Mouse (Mus musculus) thymus, adult 2 months (tissue): Measurements from ENCODE around the gene 4930404N11Rik. TPM values are rescaled to one million over a fixed set of nuclear protein-coding genes. Genes with fewer than 3 reads are reported as not detected.
A peak's percentile ranks its signal among the peaks of the same experiment; 100 is the strongest.

Experiments used
- DNase-seq: peaks from one replicate; pipeline ENCODE4 v3.0.0; 2021
- H3K27ac ChIP-seq: fragments of 200-500 bp; 2 replicates; pipeline ENCODE4 v1.5.1; 2012; ENCODE audit warnings: low read length, control low read depth; ENCODE audit not compliant: control insufficient read depth, insufficient read depth
- H3K27me3 ChIP-seq: fragments of 200-500 bp; 2 replicates; pipeline ENCODE4 v1.6.1; 2012; ENCODE audit warnings: mild to moderate bottlenecking, low read length, moderate library complexity, mixed read lengths; ENCODE audit not compliant: control insufficient read depth, insufficient read depth
- H3K36me3 ChIP-seq: fragments of 200-500 bp; 2 replicates; pipeline ENCODE4 v1.6.1; 2012; ENCODE audit warnings: mild to moderate bottlenecking, low read length, moderate library complexity; ENCODE audit not compliant: control insufficient read depth, insufficient read depth
- H3K4me1 ChIP-seq: fragments of 200-500 bp; replicated peaks from 2 replicates; pipeline ENCODE4 v1.6.1; 2012; ENCODE audit warnings: low read length; ENCODE audit not compliant: control insufficient read depth, insufficient read depth
- H3K4me3 ChIP-seq: fragments of 200-500 bp; 2 replicates; pipeline ENCODE4 v1.5.1; 2012; ENCODE audit warnings: mild to moderate bottlenecking, low read length, control low read depth, moderate library complexity; ENCODE audit not compliant: control insufficient read depth, insufficient read depth
- CTCF ChIP-seq: fragments of 200-500 bp; IDR thresholded peaks from 2 replicates; pipeline ENCODE4 v1.5.1; 2012; ENCODE audit warnings: mild to moderate bottlenecking, control low read depth, low read length, moderate library complexity, borderline replicate concordance; ENCODE audit not compliant: control insufficient read depth, poor library complexity, insufficient read depth; ENCODE audit errors: extremely low read depth
- POLR2A ChIP-seq: fragments of 200-500 bp; IDR thresholded peaks from 2 replicates; pipeline ENCODE4 v1.6.1; 2012; ENCODE audit warnings: mild to moderate bottlenecking, low read length, control low read depth, moderate library complexity; ENCODE audit not compliant: control insufficient read depth, poor library complexity, insufficient read depth; ENCODE audit errors: extremely low read depth
- WGBS: fragments of 180-500 bp; shearing (Covaris S2); methylation state at CpG from one replicate; pipeline ENCODE4 v1.1.7; 2018; 5-methylcytosine and 5-hydroxymethylcytosine counted together
- polyA plus RNA-seq: library from polyadenylated mRNA; depleted of rRNA; stranded (reverse); fragments of >200 nt; gene quantifications from 2 replicates; pipeline ENCODE4 v1.2.3, GENCODE M21; 2012

The 4930404N11Rik gene
- polyA plus RNA-seq, 1 experiment = 12.7 TPM

GRCm38 (mm10) chr10:81383802-81384604 lies 18.4 kb upstream of the 4930404N11Rik start, which contains the start of the genes Dohh and Gm48551:
Gene Dohh, plus strand, starts transcription at chr10:81384428.
Gene Gm48551, plus strand, starts transcription at chr10:81384466.
- peak; percentile 96 for DNase-seq
- 8% methylated on average over 54 of the region's 54 CpGs for WGBS
- Histone ChIP-seq H3K36me3 (peaks cover 10% of the 10 kb centered on the region), H3K27ac (peak within 1 kb of the TSS; percentile 17), H3K4me3 (peak within 1 kb of the TSS; percentile 68), H3K27me3 (no peaks in the 10 kb centered on the region), H3K4me1 (peaks cover 24% of the 10 kb centered on the region)
- TF ChIP-seq CTCF (no peak; the same call in 1 of the 2 replicates), POLR2A (peak; percentile 72; the same call in 1 of the 2 replicates)

GRCm38 (mm10) chr10:81382039-81382438 lies 16.4 kb upstream of the 4930404N11Rik start:
- Histone ChIP-seq H3K36me3 (peaks cover under 1% of the 10 kb centered on the region; the same call in 1 of the 2 replicates), H3K4me3 (no peak overlapping the region), H3K4me1 (peaks cover 34% of the 10 kb centered on the region), H3K27me3 (no peaks in the 10 kb centered on the region), H3K27ac (peak overlapping the region; percentile 6; the same call in 1 of the 2 replicates)
- TF ChIP-seq POLR2A (no peak), CTCF (no peak)
- DNase-seq = no peak
- 4% methylated on average over 5 of the region's 5 CpGs for WGBS

- TF ChIP-seq POLR2A = no peak
- TF ChIP-seq CTCF = no peak
- Histone ChIP-seq H3K4me3 (no peak overlapping the region), H3K27ac (no peak overlapping the region), H3K27me3 (no peaks in the 10 kb centered on the region), H3K4me1 (peaks cover 32% of the 10 kb centered on the region), H3K36me3 (no peaks in the 10 kb centered on the region)
- WGBS = 75% methylated on average over 6 of the region's 6 CpGs
- DNase-seq = no peak
These were observed 14.3 kb upstream of the 4930404N11Rik start for GRCm38 (mm10) chr10:81379809-81380378.

GRCm38 (mm10) chr10:81379183-81379553 lies 13.6 kb upstream of the 4930404N11Rik start:
- WGBS = 61% methylated on average over 3 of the region's 3 CpGs
- DNase-seq = no peak
- Histone ChIP-seq H3K4me1 (peaks cover 28% of the 10 kb centered on the region), H3K36me3 (no peaks in the 10 kb centered on the region), H3K4me3 (peak overlapping the region; percentile 59), H3K27ac (peak overlapping the region; percentile 36; the same call in 1 of the 2 replicates), H3K27me3 (no peaks in the 10 kb centered on the region)
- TF ChIP-seq CTCF (no peak), POLR2A (no peak)

GRCm38 (mm10) chr10:81378553-81379182 lies 13.1 kb upstream of the 4930404N11Rik start:
- H3K4me1 ChIP-seq = peaks cover 28% of the 10 kb centered on the region
- peak; percentile 100 for DNase-seq
- under 1% methylated on average over 46 of the region's 46 CpGs for WGBS

More at GRCm38 (mm10) chr10:81378553-81379182, 13.1 kb upstream of the 4930404N11Rik start:
- Histone ChIP-seq H3K27me3 (no peaks in the 10 kb centered on the region), H3K4me3 (peak overlapping the region; percentile 59), H3K27ac (peak overlapping the region; percentile 36; the same call in 1 of the 2 replicates), H3K36me3 (no peaks in the 10 kb centered on the region)
- TF ChIP-seq CTCF (0 out of 2 replicates have a peak, but pooled peaks have one; percentile 39), POLR2A (peak; percentile 81)
